Mouse (Mus musculus) liver, embryonic 13.5 days (tissue): ENCODE data around the gene Sytl4. TPM values are rescaled to one million over a fixed set of nuclear protein-coding genes. Genes with fewer than 3 reads are reported as not detected.
A peak's percentile ranks its signal among the peaks of the same experiment; 100 is the strongest.

Source experiments
- ATAC-seq: fragments of 200-750 bp; cut with Nextera tagmentation; 2 replicates; pipeline ENCODE4 v1.8.0; 2017; ENCODE audit warnings: low read depth, mild to moderate bottlenecking, moderate number of reproducible peaks, moderate library complexity
- DNase-seq: peaks from one replicate; pipeline ENCODE4 v3.0.0; 2022
- H3K27ac ChIP-seq: fragments of 300-500 bp; sonication (generic); 2 replicates; pipeline ENCODE4 v1.5.1; 2015; ENCODE audit warnings: moderate library complexity, mild to moderate bottlenecking, inconsistent platforms
- H3K27me3 ChIP-seq: fragments of 300-500 bp; sonication (generic); 2 replicates; pipeline ENCODE4 v1.6.1; 2015; ENCODE audit warnings: mild to moderate bottlenecking, inconsistent platforms
- H3K36me3 ChIP-seq: fragments of 300-500 bp; sonication (generic); 2 replicates; pipeline ENCODE4 v1.6.1; 2015; ENCODE audit warnings: mild to moderate bottlenecking, inconsistent platforms
- H3K4me1 ChIP-seq: fragments of 300-500 bp; sonication (generic); replicated peaks from 2 replicates; pipeline ENCODE4 v1.6.1; 2015; ENCODE audit warnings: inconsistent platforms
- H3K4me2 ChIP-seq: fragments of 300-500 bp; sonication (generic); 2 replicates; pipeline ENCODE4 v1.6.1; 2015; ENCODE audit warnings: inconsistent platforms, mild to moderate bottlenecking, moderate library complexity
- H3K4me3 ChIP-seq: fragments of 300-500 bp; sonication (generic); replicated peaks from 2 replicates; pipeline ENCODE4 v1.5.1; 2015; ENCODE audit warnings: mild to moderate bottlenecking, inconsistent platforms
- H3K9ac ChIP-seq: fragments of 300-500 bp; sonication (generic); 2 replicates; pipeline ENCODE4 v1.6.1; 2015; ENCODE audit warnings: mild to moderate bottlenecking, inconsistent platforms
- H3K9me3 ChIP-seq: fragments of 300-500 bp; sonication (generic); replicated peaks from 2 replicates; pipeline ENCODE4 v1.6.1; 2016; ENCODE audit warnings: inconsistent platforms
- WGBS: fragments of 180-500 bp; shearing (Covaris S2); methylation state at CpG from one replicate; pipeline ENCODE4 v1.1.7; 2015; ENCODE audit not compliant: insufficient replicate concordance; 5-methylcytosine and 5-hydroxymethylcytosine counted together
- polyA plus RNA-seq: library from polyadenylated mRNA; unstranded; fragments of >200 nt; fragmentation: Nextera tagmentation; extraction: Ambion mirVana; gene quantifications from 2 replicates; pipeline ENCODE4 v1.2.1, GENCODE M21; 2015

Sytl4 gene
- polyA plus RNA-seq, 1 experiment from 2014 or later: 1.4 TPM

GRCm38 (mm10) chrX:133926760-133927159 is 54.9 kb downstream of the Sytl4 start:
- 48% methylated on average over 5 of the region's 5 CpGs for WGBS
- Histone ChIP-seq H3K27ac (no peak overlapping the region), H3K27me3 (no peaks in the 10 kb centered on the region), H3K4me2 (no peak overlapping the region), H3K9me3 (no peaks in the 10 kb centered on the region), H3K4me1 (no peaks in the 10 kb centered on the region), H3K36me3 (no peaks in the 10 kb centered on the region), H3K9ac (no peak overlapping the region), H3K4me3 (no peak overlapping the region)
- DNase-seq: no peak
- no peak for ATAC-seq

GRCm38 (mm10) chrX:133921187-133921586 is 60.4 kb downstream of the Sytl4 start:
- no peak for DNase-seq
- Histone ChIP-seq H3K4me1 (no peaks in the 10 kb centered on the region), H3K36me3 (no peaks in the 10 kb centered on the region), H3K27me3 (no peaks in the 10 kb centered on the region), H3K4me3 (no peak overlapping the region), H3K9ac (no peak overlapping the region), H3K9me3 (no peaks in the 10 kb centered on the region), H3K27ac (no peak overlapping the region), H3K4me2 (no peak overlapping the region)
- no peak for ATAC-seq
- 29% methylated on average over 4 of the region's 4 CpGs for WGBS

GRCm38 (mm10) chrX:133914219-133914618 is 67.4 kb downstream of the Sytl4 start:
- no peak overlapping the region for H3K4me3 ChIP-seq
- WGBS: 36% methylated on average over 7 of the region's 7 CpGs
- no peaks in the 10 kb centered on the region for H3K36me3 ChIP-seq
- H3K4me2 ChIP-seq: no peak overlapping the region
- DNase-seq: no peak
- no peak overlapping the region for H3K27ac ChIP-seq
- no peaks in the 10 kb centered on the region for H3K4me1 ChIP-seq
- H3K9ac ChIP-seq: no peak overlapping the region
- no peaks in the 10 kb centered on the region for H3K9me3 ChIP-seq
- no peaks in the 10 kb centered on the region for H3K27me3 ChIP-seq
- ATAC-seq: no peak

GRCm38 (mm10) chrX:133913006-133913405 is 68.6 kb downstream of the Sytl4 start:
- Histone ChIP-seq H3K27ac (no peak overlapping the region), H3K9me3 (no peaks in the 10 kb centered on the region), H3K4me2 (no peak overlapping the region), H3K4me1 (no peaks in the 10 kb centered on the region), H3K27me3 (no peaks in the 10 kb centered on the region), H3K36me3 (no peaks in the 10 kb centered on the region), H3K9ac (no peak overlapping the region), H3K4me3 (no peak overlapping the region)
- ATAC-seq (no peak), DNase-seq (no peak)
- WGBS: 56% methylated on average over 3 of the region's 3 CpGs

GRCm38 (mm10) chrX:133911397-133912103 is 70.1 kb downstream of the Sytl4 start:
- Histone ChIP-seq H3K27me3 (no peaks in the 10 kb centered on the region), H3K4me2 (no peak overlapping the region), H3K9me3 (no peaks in the 10 kb centered on the region), H3K27ac (no peak overlapping the region), H3K4me1 (no peaks in the 10 kb centered on the region), H3K4me3 (no peak overlapping the region), H3K9ac (no peak overlapping the region), H3K36me3 (no peaks in the 10 kb centered on the region)
- DNase-seq (no peak), ATAC-seq (no peak)
- WGBS: 40% methylated on average over 10 of the region's 10 CpGs

GRCm38 (mm10) chrX:133908261-133908660 is 73.4 kb downstream of the Sytl4 start, which contains the start of gene Srpx2:
TSS of gene Srpx2 (plus strand) at chrX:133908426.
- H3K4me2 ChIP-seq: no peak within 1 kb of the TSS
- WGBS: 30% methylated on average over 3 of the region's 3 CpGs

GRCm38 (mm10) chrX:133898014-133898542 is 83.5 kb downstream of the Sytl4 start, which contains the start of gene Tspan6:
TSS of gene Tspan6 (minus strand) at chrX:133898429.
- no peaks in the 10 kb centered on the region for H3K27me3 ChIP-seq
- 14% methylated on average over 33 of the region's 33 CpGs for WGBS
- H3K9me3 ChIP-seq: no peaks in the 10 kb centered on the region
- peak within 1 kb of the TSS; percentile 55 for H3K4me3 ChIP-seq
- no peaks in the 10 kb centered on the region for H3K36me3 ChIP-seq
- peak within 1 kb of the TSS; percentile 67 for H3K4me2 ChIP-seq
- ATAC-seq: peak; percentile 76
- no peak within 1 kb of the TSS for H3K27ac ChIP-seq
- peak; percentile 52 for DNase-seq
- no peaks in the 10 kb centered on the region for H3K4me1 ChIP-seq
- H3K9ac ChIP-seq: peak within 1 kb of the TSS; percentile 59

More at GRCm38 (mm10) chrX:133908261-133908660, 73.4 kb downstream of the Sytl4 start, which contains the start of gene Srpx2:
- no peak for ATAC-seq
- H3K4me1 ChIP-seq: no peaks in the 10 kb centered on the region
- no peaks in the 10 kb centered on the region for H3K9me3 ChIP-seq
- no peaks in the 10 kb centered on the region for H3K27me3 ChIP-seq
- H3K36me3 ChIP-seq: no peaks in the 10 kb centered on the region
- H3K4me3 ChIP-seq: no peak within 1 kb of the TSS
- no peak for DNase-seq
- no peak within 1 kb of the TSS for H3K9ac ChIP-seq
- no peak within 1 kb of the TSS for H3K27ac ChIP-seq

- Histone ChIP-seq H3K9me3 (no peaks in the 10 kb centered on the region), H3K4me3 (no peak overlapping the region), H3K4me1 (no peaks in the 10 kb centered on the region), H3K27me3 (no peaks in the 10 kb centered on the region), H3K9ac (no peak overlapping the region), H3K36me3 (no peaks in the 10 kb centered on the region), H3K4me2 (no peak overlapping the region), H3K27ac (no peak overlapping the region)
- 75% methylated on average over 5 of the region's 5 CpGs for WGBS
- no peak for DNase-seq
- ATAC-seq: no peak
Measured at GRCm38 (mm10) chrX:133888111-133888510, 93.5 kb downstream of the Sytl4 start.

- Histone ChIP-seq H3K4me3 (no peak overlapping the region), H3K27me3 (no peaks in the 10 kb centered on the region), H3K36me3 (no peaks in the 10 kb centered on the region), H3K4me2 (no peak overlapping the region), H3K9me3 (no peaks in the 10 kb centered on the region), H3K27ac (no peak overlapping the region), H3K9ac (no peak overlapping the region), H3K4me1 (no peaks in the 10 kb centered on the region)
- DNase-seq: no peak
- 37% methylated on average over 3 of the region's 3 CpGs for WGBS
- ATAC-seq: no peak
Measured at GRCm38 (mm10) chrX:133887308-133887707, 94.3 kb downstream of the Sytl4 start.

Other genes with a start within 250 kb of the Sytl4 start
- 0.38 TPM in 1 of 2 replicates, not detected in the other for gene Tnmd, start 130.8 kb downstream of the Sytl4 start, polyA plus RNA-seq
- gene Tspan6, start 83.4 kb downstream of the Sytl4 start, polyA plus RNA-seq: 18.7 and 24.6 TPM in 2 replicates
- 0.21 and 0.33 TPM in 2 replicates for gene Srpx2, start 73.4 kb downstream of the Sytl4 start, polyA plus RNA-seq
- 25.3 and 32.1 TPM in 2 replicates for gene Cstf2, start 77.4 kb upstream of the Sytl4 start, polyA plus RNA-seq
- 0.09 TPM in 1 of 2 replicates, not detected in the other for gene Xkrx, start 180.3 kb upstream of the Sytl4 start, polyA plus RNA-seq
- gene Arl13a, start 205.7 kb upstream of the Sytl4 start, polyA plus RNA-seq: not detected in 2 replicates
- not detected in 2 replicates for gene Nox1, start 240.1 kb upstream of the Sytl4 start, polyA plus RNA-seq